Mouse (Mus musculus) inflammation-experienced regulatory T-cells (primary cell): Measurements from ENCODE around the gene Pramel1. TPM values are rescaled to one million over a fixed set of nuclear protein-coding genes. Genes with fewer than 3 reads are reported as not detected.

Experiments
- polyA plus RNA-seq, 2 experiments: library from polyadenylated mRNA; unstranded; fragments of 100-300 nt; shearing (Covaris generic); gene quantifications; one replicate each; pipeline ENCODE4 v1.2.1; 2017

Pramel1 gene
- not detected for polyA plus RNA-seq

DNA sequence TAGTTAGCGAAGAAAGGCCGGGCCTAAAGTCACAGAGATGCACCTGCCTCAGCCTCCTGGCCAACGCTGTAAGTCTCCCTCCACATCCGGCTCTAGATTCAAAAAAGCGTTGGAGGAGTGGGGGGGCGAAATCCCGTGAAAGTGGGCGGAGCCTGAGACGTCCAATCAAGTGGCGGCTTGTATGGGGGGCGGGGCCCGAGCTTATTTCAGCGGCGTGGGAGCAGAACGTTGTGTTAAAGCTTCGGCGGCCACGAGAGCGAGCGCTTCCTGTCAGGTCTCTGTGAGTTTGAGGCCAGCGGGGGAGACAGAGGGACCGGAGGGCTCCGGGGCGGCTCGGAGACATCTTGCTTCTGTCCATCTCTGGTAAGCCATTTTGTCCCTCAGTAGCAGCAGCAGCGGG is at the start of gene Pramel1:
TSS of gene Pramel1 (plus strand) at position 248 of the 400 bp plus-strand sequence.

DNA sequence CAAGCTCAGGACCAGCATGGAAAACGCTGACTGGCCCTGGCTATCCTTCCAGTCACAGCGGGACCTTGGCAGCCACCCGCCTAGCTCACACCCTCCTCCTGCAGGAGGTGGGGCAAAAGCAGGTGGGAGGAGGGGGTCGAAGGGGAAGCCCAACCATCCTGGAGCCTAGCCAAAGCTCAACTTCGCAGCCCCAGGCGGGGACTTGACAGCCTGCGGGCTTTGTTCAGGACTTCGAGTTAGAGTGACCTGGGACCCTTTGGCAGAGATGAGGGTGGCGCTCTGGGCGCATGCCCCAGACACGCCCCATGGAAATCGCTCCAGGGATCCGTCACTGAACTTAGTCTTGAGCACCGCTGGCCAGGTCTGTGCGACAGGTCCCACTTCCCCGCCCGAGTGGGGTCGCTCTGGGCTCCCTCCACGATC is 44.7 kb upstream of the Pramel1 start, which contains the start of gene Lrrc38:
TSS of gene Lrrc38 (plus strand) at position 274 of the 423 bp plus-strand sequence.

DNA sequence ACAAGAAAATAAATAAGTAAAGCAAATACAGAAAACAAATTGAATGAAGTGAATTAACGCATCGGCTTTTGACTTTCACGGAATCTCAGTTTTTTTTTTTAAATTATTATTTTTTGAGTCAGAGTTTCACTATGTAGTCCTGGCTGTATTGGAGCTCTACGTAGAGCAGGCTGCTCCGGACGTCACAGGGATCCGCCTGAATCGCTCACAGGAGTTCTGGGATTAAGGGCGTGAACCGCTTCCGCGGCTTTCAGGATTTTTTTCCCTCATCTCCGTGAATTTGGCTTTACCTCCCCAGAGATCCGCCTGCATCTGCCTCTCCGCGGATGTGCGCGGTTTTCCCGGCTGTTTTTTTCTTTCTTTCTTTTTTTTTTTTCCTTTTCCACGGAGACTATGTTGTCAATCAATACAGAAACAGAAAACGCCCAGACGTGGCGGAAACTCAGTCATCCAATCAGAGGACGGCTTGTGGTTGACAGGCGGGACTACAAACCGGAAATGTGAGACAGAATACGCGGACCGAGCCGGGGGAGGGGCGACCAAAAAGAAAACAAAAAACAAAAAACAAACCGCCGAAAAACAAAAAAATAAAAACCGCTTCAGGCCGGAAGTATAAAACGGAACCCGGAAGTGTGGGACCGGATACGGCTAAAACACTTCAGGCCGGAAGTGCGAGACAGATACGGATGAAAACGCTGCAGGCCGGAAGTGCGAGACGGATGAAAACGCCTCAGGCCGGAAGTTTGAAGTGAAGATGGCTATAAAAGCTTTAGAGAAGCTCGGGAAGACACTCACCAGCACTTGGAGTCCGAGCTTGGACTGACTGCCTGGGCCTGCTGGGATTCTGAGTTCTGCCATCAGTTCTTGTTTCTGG is 18.2 kb downstream of the Pramel1 start, which contains the start of gene Pramef8:
TSS of gene Pramef8 (plus strand) at position 208 of the 874 bp plus-strand sequence.

Other genes with a start within 250 kb of the Pramel1 start
- 10 to 100 TPM; 20.0 to 28.0 TPM for gene Prdm2, start 181.4 kb upstream of the Pramel1 start, polyA plus RNA-seq
- gene Pdpn, start 94.9 kb upstream of the Pramel1 start, polyA plus RNA-seq, result 1 to 10 TPM in 1 of 2 experiments, not detected in 1; 1.9 TPM
- gene Lrrc38, start 44.7 kb upstream of the Pramel1 start, polyA plus RNA-seq, result under 1 TPM in 1 of 2 experiments, not detected in 1; 0.12 TPM
- gene Pramef8, start 18.0 kb downstream of the Pramel1 start, polyA plus RNA-seq, result 10 to 100 TPM; 36.3 to 42.8 TPM
- under 1 TPM in 1 of 2 experiments, not detected in 1; 0.40 TPM for gene Oog4, start 55.9 kb downstream of the Pramel1 start, polyA plus RNA-seq
- gene Gm13043, start 116.9 kb downstream of the Pramel1 start, polyA plus RNA-seq, result not detected
- gene Gm13040, start 141.5 kb downstream of the Pramel1 start, polyA plus RNA-seq, result not detected
- 1 to 10 TPM in 1 of 2 experiments, under 1 TPM in 1; 0.19 to 1.3 TPM for gene BC080695, start 157.3 kb downstream of the Pramel1 start, polyA plus RNA-seq
- under 1 TPM; 0.11 to 0.22 TPM for gene Gm13057, start 157.3 kb downstream of the Pramel1 start, polyA plus RNA-seq
- gene Gm13083, start 220.6 kb downstream of the Pramel1 start, polyA plus RNA-seq, result under 1 TPM in 1 of 2 experiments, not detected in 1; 0.39 TPM